Mouse (Mus musculus): ENCODE results near the gene Sqstm1.

Gene Sqstm1

GRCm38 (mm10) chr11:50178532-50179488, 31.8 kb downstream of the Sqstm1 start:
- ATAC-seq (ENCODE audit: insufficient number of reproducible peaks, low FRiP score, low TSS enrichment), result no peak

DNA sequence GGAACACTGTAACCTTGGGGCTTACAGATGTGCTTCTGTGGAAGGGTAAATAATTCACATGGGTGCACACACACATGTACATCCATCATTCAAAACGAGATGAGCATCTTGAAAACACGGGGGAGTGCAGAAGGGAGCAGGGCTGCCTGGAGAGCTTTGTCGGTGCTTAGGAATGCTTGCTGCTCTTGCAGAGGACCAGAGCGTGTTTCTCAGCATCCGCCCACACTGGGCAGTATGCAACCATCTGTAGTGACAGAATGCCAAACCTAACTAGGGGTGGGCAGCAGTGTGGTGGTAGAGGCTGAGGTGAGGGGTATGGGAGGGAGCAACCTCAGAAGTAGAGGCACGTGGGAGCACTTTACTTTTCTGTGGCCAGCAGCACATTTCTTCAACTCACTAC, 33.5 kb downstream of the Sqstm1 start:
- no peak for ATAC-seq (ENCODE audit: insufficient number of reproducible peaks, low FRiP score, low TSS enrichment)

GRCm38 (mm10) chr11:50176351-50176750, 34.3 kb downstream of the Sqstm1 start:
- ATAC-seq (ENCODE audit: insufficient number of reproducible peaks, low FRiP score, low TSS enrichment), result no peak

DNA sequence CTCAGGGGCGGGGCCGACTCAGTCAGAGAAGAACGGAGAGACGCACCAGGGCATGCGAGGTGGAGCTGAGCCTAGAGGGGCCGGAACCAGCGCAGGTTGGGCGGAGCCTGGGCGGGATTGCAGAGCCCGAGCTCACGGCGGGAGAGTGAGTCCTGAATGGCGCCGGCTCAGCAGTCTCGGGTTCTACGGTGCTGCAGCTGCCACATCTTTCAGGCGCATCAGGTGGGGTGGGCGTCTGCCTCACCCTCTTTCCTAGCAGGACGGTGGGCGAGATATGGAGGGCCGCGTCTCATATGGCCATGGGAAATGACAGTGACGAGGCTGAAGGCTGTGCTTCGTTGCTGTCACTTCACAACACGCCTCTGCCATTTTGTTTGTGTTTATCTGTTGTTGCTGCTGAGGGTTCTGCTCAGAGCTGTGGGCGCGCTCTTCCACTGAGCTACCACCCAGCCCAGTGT, 35.9 kb downstream of the Sqstm1 start:
- peak; percentile 99 for ATAC-seq (ENCODE audit: insufficient number of reproducible peaks, low FRiP score, low TSS enrichment)

DNA sequence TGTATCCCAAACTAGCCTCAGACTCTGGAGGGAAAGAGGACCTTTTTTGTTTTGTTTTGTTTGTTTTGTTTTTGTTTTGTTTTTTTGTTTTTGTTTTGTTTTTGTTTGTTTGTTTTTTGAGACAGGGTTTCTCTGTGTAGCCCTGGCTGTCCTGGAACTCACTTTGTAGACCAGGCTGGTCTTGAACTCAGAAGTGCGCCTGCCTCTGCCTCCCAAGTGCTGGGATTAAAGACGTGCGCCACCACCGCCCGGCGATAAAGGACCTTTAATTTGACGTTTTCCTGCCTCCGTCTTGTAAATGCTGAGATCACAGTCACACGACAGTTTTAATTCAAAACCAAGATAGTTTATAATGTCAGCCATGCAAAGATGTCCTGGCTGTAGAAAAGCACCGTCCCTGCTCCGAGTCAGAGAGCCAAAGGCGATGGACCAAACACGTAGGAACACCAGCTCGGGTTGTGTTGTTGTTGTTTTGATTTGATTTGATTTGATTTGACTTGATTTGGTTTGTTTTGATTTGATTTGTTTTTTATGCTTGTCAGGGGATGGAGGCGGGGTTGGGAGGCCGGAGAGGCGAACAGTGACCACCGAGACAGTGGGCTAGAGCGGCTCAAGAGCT, 36.4 kb downstream of the Sqstm1 start, which contains the start of gene Mrnip:
Mrnip (plus strand) TSS at position 334 of the 619 bp plus-strand sequence.
- peak; percentile 16; the same call in 1 of the 2 replicates for ATAC-seq (ENCODE audit: insufficient number of reproducible peaks, low FRiP score, low TSS enrichment)

- no peak for ATAC-seq (ENCODE audit: insufficient number of reproducible peaks, low FRiP score, low TSS enrichment)
These were observed 42.3 kb downstream of the Sqstm1 start for GRCm38 (mm10) chr11:50168352-50168751.

DNA sequence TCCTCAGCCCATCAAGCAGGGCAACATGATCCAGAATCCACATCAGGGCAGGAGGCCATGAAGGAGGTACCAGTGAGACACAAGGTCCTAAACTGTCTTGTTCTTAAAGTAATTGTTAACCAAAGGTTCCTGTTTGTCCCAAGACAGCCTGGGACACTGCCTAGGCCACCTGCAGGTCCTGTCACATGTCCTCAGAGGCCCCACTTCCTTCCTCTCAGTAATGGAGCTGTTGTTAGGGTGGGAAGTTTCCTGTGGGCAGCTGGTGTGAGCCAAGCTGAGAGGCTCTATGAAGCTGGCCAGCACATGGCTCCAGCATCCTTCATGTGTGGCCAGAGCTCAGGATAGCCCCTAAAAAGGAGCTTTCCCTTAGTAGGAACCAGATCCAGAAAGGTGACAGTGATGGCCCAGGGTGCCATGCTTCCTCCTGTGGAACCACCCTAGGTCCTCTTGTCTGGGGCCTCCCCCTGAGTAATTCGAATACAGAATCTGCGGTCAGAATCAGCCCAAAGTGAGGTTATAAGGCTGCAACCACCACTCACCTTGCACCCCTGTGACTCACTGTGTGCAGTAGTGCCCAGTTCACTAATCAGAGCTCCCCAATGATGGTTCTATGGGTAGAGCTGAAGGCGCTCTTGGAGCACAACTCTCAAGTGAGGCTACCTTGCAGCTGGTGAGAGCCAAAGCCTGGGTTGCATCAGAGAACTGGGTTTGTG, 48.1 kb downstream of the Sqstm1 start:
- no peak for ATAC-seq (ENCODE audit: insufficient number of reproducible peaks, low FRiP score, low TSS enrichment)

- 0 out of 2 replicates have a peak, but pooled peaks have one; percentile 43 for ATAC-seq (ENCODE audit: insufficient number of reproducible peaks, low FRiP score, low TSS enrichment)
These were observed 48.9 kb downstream of the Sqstm1 start for GRCm38 (mm10) chr11:50161578-50162304.

DNA sequence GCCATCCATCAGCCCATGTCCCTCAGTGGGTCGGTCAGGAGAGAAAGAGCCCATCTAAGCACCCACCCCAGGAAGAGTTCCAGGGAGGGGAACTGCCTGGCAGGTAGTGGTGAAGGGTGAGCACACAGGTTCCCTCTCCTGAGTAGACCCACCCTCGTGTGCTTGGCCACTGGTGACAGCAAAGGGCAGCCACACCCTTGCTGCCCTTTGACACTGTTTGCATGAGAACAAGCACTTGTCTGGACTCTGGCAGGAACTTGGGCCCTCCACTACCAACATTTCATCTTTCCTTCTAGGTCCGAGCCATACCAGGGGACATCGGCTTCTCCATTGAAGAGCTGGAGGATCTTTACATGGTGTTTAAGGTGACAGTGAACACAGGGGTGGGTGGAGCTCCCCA, 51.3 kb downstream of the Sqstm1 start:
- ATAC-seq (ENCODE audit: insufficient number of reproducible peaks, low FRiP score, low TSS enrichment), result no peak

- no peak for ATAC-seq (ENCODE audit: insufficient number of reproducible peaks, low FRiP score, low TSS enrichment)
These were observed 52.3 kb downstream of the Sqstm1 start for GRCm38 (mm10) chr11:50158346-50158745.

DNA sequence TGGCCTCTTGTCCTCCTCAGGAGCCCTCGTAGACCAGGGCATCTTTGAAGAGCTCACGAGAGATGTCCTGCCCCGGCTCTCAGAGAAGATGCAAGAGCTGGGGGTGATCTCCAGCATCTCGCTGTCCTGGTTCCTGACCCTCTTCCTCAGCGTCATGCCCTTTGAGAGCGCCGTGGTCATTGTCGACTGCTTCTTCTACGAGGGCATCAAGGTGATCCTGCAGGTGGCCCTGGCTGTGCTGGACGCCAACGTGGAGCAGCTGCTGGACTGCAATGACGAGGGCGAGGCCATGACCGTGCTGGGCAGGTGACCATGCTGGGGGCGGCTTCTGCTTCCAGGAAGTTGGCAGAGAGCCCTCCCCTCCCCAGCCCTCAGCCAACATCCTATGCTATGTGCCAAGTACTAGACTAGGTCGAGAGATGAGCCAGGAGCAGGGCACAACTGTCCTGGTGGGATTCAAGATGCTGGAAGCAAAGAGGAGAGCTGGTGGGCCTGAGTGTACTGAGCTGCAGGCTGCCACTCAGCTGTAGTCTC, 53.8 kb downstream of the Sqstm1 start:
- no peak for ATAC-seq (ENCODE audit: insufficient number of reproducible peaks, low FRiP score, low TSS enrichment)

DNA sequence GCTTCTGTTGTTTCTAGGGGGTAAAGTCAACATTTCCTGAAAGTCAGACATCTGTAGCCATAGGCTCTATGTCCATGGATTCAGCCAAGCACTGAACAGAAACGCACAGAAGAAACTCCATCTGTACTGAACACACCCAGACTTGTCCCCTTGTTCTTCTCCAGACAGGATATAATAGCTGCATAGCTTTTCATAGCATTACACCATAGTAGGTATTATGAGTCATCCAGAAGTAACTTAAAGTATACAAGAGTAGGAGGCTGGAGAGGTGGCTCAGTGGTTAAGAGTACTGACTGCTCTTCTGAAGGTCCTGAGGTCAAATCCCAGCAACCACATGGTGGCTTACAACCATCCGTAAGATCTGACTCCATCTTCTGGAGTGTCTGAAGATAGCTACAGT, 54.8 kb downstream of the Sqstm1 start:
- ATAC-seq (ENCODE audit: insufficient number of reproducible peaks, low FRiP score, low TSS enrichment), result no peak

DNA sequence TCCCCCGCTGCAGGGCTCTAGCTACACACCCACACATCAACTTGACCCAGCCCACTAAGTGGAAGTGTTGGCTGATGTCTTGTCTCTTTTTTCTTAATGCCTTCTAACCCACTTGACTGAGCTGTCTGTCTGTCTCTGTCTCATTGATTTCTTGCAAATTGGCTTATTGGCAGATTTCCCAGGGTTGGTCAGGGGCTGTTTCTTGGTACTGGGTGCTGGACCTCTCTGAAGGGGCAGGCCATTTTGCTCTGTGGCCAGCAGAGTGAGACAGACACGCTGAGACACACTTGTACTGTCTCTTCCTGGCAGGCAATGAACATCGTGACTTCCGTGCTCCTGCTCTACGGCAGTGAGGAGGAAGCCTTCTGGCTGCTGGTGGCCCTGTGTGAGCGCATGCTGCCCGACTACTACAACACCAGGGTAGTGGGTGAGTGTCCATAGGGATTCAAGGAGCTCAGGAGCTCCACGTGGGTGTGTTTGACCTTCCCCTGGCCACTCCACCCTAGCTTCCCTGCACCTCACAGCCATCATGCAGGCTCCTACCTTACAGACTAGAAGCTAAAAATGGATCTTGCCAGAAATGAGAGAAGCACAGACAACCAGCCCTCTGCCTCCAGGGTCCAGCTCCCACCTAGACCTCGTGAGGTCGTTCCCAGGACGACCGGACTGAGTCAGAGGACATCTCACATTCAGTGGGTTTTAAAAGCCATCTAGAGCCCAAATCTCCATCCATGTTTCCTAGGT, 55.7 kb downstream of the Sqstm1 start:
- ATAC-seq (ENCODE audit: insufficient number of reproducible peaks, low FRiP score, low TSS enrichment), result no peak

DNA sequence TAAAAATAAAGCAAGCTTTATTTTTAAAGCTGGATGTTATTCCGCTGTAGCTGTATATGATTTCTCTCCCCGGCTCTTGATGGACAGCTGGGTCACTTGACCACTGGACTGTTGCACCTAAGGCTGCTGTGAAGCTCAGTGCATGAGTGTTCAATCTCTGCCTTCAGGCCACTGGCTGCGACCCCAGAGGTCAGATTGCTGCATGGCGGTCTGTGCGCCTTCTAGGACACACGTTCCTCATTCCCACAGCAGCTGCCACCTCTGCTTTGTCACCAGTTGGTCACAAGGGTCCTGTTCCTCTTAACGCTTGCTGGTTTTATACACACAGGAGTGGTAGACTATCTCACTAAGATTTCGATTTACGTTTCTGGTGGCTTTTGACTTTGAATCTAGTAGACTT, 56.5 kb downstream of the Sqstm1 start:
- no peak for ATAC-seq (ENCODE audit: insufficient number of reproducible peaks, low FRiP score, low TSS enrichment)

- ATAC-seq (ENCODE audit: insufficient number of reproducible peaks, low FRiP score, low TSS enrichment), result no peak
These were observed 59.3 kb downstream of the Sqstm1 start for GRCm38 (mm10) chr11:50151374-50151773.

GRCm38 (mm10) chr11:50149603-50150150, 61.0 kb downstream of the Sqstm1 start:
- ATAC-seq (ENCODE audit: insufficient number of reproducible peaks, low FRiP score, low TSS enrichment), result no peak
